Mouse (Mus musculus) embryonic stem cell, embryonic (primary cell): ENCODE data around the gene Ddx1.

Experiments
- CTCF ChIA-PET, 4 experiments: fragments of 300-600 bp in 2 of 4; fragments of 350-600 bp in 2 of 4; sonication (Branson Sonifier 250); formaldehyde crosslinking; loops; one replicate each; lab custom pipeline; 2022; ENCODE audit warnings: inconsistent platforms in 2 of 4; lab: Charles Lee
- POLR2A ChIA-PET, 4 experiments: fragments of 300-600 bp in 2 of 4; fragments of 350-600 bp in 2 of 4; sonication (Branson Sonifier 250); formaldehyde crosslinking; loops; one replicate each; lab custom pipeline; 2022; ENCODE audit warnings: antibody characterized with exemption in 4 of 4, inconsistent platforms in 1 of 4; lab: Charles Lee

The Ddx1 gene

GRCm38 (mm10) chr12:13248691-13249572 lies at the start of gene Ddx1:
Ddx1 (minus strand) TSS chr12:13249213.
- CTCF ChIA-PET: interaction anchor here in 1 of 4 experiments (0.5 kb wide), 1 partner anchor 591 kb away, joined by 6 read pairs; no protein-coding TSS in a partner anchor
- POLR2A ChIA-PET: interaction anchor here in 3 of 4 experiments (0.8 to 2.2 kb wide), 17 partner anchors 9 to 626 kb away, joined by 3 to 10 read pairs (median 5); partner anchors contain the start of gene Nbas (in 2 of the 3)

GRCm38 (mm10) chr12:13293421-13293881 lies 44.4 kb upstream of the Ddx1 start:
- ChIA-PET CTCF (no interaction called here), POLR2A (no interaction called here)

DNA sequence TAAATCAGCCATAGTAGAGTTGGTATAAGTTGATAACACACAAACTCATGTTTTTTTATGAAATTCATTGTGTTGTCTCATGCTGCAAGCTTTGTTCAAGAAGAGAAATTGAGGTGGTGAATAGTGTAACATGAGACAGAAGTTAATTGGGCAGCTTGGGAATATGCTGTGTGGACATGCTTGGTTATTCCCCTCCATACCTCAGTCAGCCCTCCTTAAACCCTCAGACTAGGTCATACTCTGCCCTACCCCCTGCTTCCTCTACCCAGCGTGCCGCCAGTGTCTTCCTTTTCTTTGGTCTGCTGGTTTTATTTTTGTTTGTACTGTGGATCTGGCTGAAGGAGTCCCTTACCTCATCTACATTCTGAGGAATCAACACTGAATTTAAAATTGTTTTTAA lies 42.4 kb upstream of the Ddx1 start:
- POLR2A ChIA-PET: interaction anchor here in 1 of 4 experiments (0.9 kb wide), 1 partner anchor 8 kb away, joined by 3 read pairs; no protein-coding TSS in a partner anchor

DNA sequence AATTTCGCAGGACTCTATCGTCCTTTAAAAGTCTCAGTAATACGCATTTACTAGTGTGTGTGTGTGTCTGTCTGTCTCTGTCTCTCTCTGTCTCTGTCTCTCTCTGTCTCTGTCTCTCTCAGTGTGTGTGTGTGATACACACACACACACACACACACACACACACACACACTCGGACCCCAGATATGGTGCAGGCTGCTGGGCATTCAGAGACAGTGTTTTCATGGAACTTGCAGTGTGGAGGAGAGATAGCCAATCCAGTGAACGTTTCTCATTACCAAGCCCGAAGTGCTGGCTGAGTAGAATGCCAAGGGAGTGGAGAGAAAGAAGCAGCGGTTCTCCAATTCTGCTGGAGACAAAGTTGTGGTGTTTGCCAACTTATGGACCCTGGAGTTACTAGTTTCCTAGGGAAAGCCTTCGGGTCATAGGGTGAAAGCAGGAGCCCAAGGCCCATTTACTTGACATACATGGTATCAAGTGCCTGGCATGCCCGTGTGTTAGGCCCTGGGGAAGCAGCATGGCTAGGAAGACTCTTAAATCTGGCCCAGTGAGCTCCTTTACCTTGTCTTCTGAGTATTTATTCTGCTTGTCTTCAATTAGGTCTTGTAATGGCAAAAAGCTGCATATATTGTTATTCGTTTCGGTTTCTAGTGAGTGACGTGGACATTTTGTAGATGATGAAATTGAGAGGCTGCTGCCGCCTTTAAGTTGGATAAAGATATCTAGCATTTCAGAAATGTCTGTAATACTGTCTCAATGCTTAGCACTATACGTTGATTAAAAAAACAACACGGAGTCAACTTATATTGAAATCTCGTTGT lies 20.8 kb upstream of the Ddx1 start:
- CTCF ChIA-PET: no interaction called here
- POLR2A ChIA-PET: interaction anchor here in 2 of 4 experiments (0.7 to 2.5 kb wide), 3 partner anchors 8 to 21 kb away, joined by 3 to 9 read pairs (median 5); partner anchors contain the start of gene Ddx1 (in 1 of the 2)

More for the DNA sequence above, 42.4 kb upstream of the Ddx1 start:
- CTCF ChIA-PET: no interaction called here

DNA sequence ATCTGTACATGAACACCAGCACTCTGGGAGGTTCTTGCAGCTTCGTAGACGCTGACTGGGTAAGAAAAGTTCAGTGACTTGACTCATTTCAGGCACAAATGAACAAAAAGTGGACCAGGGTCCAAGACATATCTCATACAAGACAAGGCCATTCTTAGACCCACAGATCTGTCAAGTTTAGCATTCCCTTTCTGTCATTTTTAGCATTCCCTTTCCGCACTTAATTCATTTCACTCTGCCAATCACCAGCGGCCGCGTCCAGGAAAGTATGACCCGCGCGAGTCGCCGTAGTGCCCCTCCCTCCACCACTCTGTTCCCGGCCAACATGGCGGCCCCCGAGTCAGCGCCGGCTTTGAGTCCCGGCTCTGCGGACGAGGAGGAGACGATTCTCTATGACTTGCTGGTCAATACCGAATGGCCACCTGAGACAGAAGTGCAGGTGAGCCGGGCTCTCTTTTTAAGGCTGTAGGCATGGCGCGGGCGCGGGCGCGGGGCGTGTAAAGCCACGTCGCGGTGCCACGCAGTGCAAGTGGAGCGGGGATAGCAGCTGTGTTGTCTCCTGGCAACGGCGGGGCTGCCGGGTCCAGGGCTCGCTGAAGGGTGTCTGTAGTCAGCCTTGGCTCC lies 19.9 kb upstream of the Ddx1 start, which contains the start of gene Nbas:
Nbas (plus strand) TSS at position 308 of the 624 bp plus-strand sequence.
- ChIA-PET POLR2A (interaction anchor here in 2 of 4 experiments (0.7 to 2.5 kb wide), 5 partner anchors 9 to 20 kb away, joined by 3 to 9 read pairs (median 5); partner anchors contain the start of gene Ddx1 (in 2 of the 2)), CTCF (no interaction called here)

DNA sequence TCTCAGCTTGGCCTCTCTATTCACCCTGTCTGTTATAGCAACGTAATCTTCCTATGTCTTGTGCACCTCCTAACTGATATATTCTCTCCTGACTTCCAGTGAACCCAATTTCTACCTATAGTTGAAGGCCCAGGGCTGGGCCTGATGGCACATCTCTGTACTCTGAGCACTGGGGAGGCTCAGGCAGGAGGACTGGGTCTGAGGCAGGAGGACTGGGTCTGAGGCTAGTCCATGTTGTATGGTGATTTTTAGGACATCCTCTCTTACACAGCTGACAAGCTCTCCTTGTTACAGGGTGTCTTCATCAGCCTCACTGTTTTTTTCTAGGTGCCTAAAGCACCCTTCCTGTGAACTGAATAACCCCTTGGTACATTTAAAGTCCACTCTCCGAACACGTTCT lies 19.4 kb upstream of the Ddx1 start:
- ChIA-PET POLR2A (interaction anchor here in 2 of 4 experiments (0.9 to 2.5 kb wide), 4 partner anchors 11 to 20 kb away, joined by 3 to 9 read pairs (median 6); partner anchors contain the start of gene Ddx1 (in 2 of the 2)), CTCF (no interaction called here)

GRCm38 (mm10) chr12:13255701-13256100 lies 6.7 kb upstream of the Ddx1 start:
- ChIA-PET CTCF (interaction anchor here in 1 of 4 experiments (0.5 kb wide), 1 partner anchor 126 kb away, joined by 3 read pairs; no protein-coding TSS in a partner anchor), POLR2A (interaction anchor here in 1 of 4 experiments (1.7 kb wide), 1 partner anchor 9 kb away, joined by 5 read pairs; no protein-coding TSS in a partner anchor)

- ChIA-PET CTCF (no interaction called here), POLR2A (interaction anchor here in 1 of 4 experiments (1.5 to 1.7 kb wide), 2 partner anchors 9 to 25 kb away, joined by 3 to 5 read pairs; no protein-coding TSS in a partner anchor)
Measured at GRCm38 (mm10) chr12:13255068-13255467, 6.1 kb upstream of the Ddx1 start.

- CTCF ChIA-PET: no interaction called here
Measured at GRCm38 (mm10) chr12:13249573-13249919, 533 bp upstream of the Ddx1 start.

GRCm38 (mm10) chr12:13242453-13242852 lies 6.6 kb downstream of the Ddx1 start:
- POLR2A ChIA-PET: no interaction called here
- CTCF ChIA-PET: no interaction called here

More at GRCm38 (mm10) chr12:13249573-13249919, 533 bp upstream of the Ddx1 start:
- POLR2A ChIA-PET: interaction anchor here in 3 of 4 experiments (0.8 to 2.2 kb wide), 14 partner anchors 10 to 627 kb away, joined by 3 to 10 read pairs (median 5); partner anchors contain the start of gene Nbas (in 2 of the 3)

DNA sequence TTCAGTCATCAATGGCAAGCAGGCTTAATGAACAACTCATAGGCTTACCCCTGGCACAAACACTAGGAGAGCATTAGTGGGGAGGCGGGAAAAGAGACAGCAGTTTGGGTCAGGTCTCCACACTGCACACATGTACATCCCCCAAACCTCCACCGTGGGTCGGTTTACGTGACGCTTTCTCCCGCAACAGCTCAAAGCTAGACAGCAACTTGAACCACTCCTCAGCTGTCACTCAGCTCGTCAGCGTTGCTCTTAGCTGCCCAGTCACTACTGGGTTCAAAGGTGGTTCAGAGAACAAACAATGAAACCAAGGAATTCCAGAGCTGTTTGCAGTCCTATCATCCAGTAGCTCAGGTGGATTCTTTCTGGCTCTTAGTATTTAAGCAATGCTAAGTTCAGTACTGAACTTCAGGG lies 30.9 kb downstream of the Ddx1 start:
- ChIA-PET CTCF (interaction anchor here in 2 of 4 experiments (0.6 to 1.3 kb wide), 2 partner anchors 13 to 805 kb away, joined by 3 to 5 read pairs; no protein-coding TSS in a partner anchor), POLR2A (no interaction called here)

GRCm38 (mm10) chr12:13217568-13217967 lies 31.4 kb downstream of the Ddx1 start:
- POLR2A ChIA-PET: no interaction called here
- CTCF ChIA-PET: interaction anchor here in 3 of 4 experiments (0.6 to 1.3 kb wide), 3 partner anchors 14 to 805 kb away, joined by 3 to 5 read pairs (median 3); partner anchors contain the start of gene Mycn (in 1 of the 3)

GRCm38 (mm10) chr12:13216501-13217103 lies 32.4 kb downstream of the Ddx1 start:
- CTCF ChIA-PET: interaction anchor here in 2 of 4 experiments (0.5 to 1.3 kb wide), 3 partner anchors 10 to 804 kb away, joined by 3 to 5 read pairs (median 3); partner anchors contain the start of gene Mycn (in 1 of the 2)
- POLR2A ChIA-PET: interaction anchor here in 1 of 4 experiments (0.6 kb wide), 1 partner anchor 601 kb away, joined by 4 read pairs; no protein-coding TSS in a partner anchor

- ChIA-PET POLR2A (interaction anchor here in 1 of 4 experiments (0.8 kb wide), 1 partner anchor 185 kb away, joined by 3 read pairs; no protein-coding TSS in a partner anchor), CTCF (interaction anchor here in 3 of 4 experiments (0.6 to 2.1 kb wide), 5 partner anchors 34 to 794 kb away, joined by 3 to 11 read pairs (median 3); no protein-coding TSS in a partner anchor)
Measured at GRCm38 (mm10) chr12:13214345-13215278, 34.4 kb downstream of the Ddx1 start.

DNA sequence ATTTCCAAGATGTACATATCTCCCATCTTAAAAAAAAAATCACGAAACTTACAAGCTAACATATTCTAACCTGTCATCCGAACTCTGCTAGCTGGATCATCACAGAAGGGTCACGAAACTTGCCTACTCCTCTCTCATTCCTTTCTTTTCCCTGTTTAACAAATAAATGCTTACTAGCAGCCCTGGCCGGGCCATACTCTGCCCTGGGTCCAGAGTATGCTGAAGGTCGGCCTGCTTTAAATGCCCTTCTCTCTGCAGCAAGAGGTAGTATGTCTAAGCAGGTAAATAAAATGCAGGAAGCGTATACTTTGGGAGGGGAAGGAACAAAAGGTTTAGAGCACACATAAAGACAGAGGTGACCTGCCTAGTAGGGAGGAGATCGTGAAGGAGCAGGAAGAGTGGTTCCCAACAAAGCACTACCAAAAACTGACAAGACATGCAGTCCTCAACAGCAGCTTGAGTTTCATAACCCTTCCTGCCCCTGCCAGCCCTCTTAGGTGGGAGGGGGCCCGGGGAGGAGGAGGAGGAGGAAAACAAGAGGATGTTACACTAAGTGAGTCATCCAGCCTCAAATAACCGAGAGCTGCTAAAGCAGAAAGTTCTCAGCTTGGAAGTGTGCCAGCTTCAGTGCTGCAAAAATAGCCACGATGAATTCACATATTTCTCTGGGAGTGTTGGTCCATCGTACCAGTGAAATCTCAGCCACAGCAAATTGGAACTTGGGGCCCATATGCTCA lies 37.1 kb downstream of the Ddx1 start:
- CTCF ChIA-PET: interaction anchor here in 3 of 4 experiments (0.6 to 1.6 kb wide), 5 partner anchors 257 to 791 kb away, joined by 3 to 5 read pairs (median 4); no protein-coding TSS in a partner anchor

More for the DNA sequence above, 37.1 kb downstream of the Ddx1 start:
- POLR2A ChIA-PET: interaction anchor here in 2 of 4 experiments (0.6 to 1.2 kb wide), 5 partner anchors 37 to 494 kb away, joined by 3 to 7 read pairs (median 3); partner anchors contain the start of genes Ddx1 (in 1 of the 2) and Mycn (in 1 of the 2)
